Mouse (Mus musculus): ENCODE results near the gene Sctr. TPM values are rescaled to one million over a fixed set of nuclear protein-coding genes. Genes with fewer than 3 reads are reported as not detected.
A peak's percentile ranks its signal among the peaks of the same experiment; 100 is the strongest.

Gene Sctr
- total and polyA plus RNA-seq, 2 experiments from 2014 or later = not detected

DNA sequence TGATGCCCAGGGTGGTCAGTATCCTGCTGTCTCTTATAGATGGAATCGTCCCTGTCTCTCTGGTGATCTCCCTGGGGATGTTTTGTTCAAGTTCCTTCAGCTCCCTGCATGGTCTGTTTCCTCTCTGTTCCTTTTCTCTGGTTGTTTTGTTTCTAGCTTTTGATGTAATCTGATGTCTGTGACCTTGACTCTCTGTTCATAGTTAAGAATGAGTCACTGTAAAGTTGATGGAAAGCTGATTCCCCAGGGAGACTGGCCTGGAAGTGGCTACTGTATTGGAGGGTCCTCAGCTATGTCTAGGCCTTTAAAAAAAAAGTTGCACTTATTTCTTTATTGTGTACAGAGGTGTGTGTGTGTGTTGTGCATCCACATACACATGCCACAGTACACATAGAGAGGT, 44.4 kb downstream of the Sctr start:
- no peaks in the 10 kb centered on the region for H3K9me3 ChIP-seq (replicated peaks; ENCODE audit: control insufficient read depth, low read length)
- 48% methylated on average over 1 of the region's 1 CpGs for WGBS
- no peaks in the 10 kb centered on the region for H3K4me1 ChIP-seq (ENCODE audit: control insufficient read depth, insufficient read depth)
- H3K4me2 ChIP-seq (ENCODE audit: low read depth, low read length) = no peak overlapping the region
- TF ChIP-seq CTCF (IDR thresholded peaks at IDR 0.05; ENCODE audit: low read depth) (no peak), EP300 (IDR thresholded peaks at IDR 0.05; ENCODE audit: low read depth) (no peak)
- H3K27ac ChIP-seq (ENCODE audit: low read depth) = no peak overlapping the region
- H3K4me3 ChIP-seq (ENCODE audit: low read depth, low read length) = no peak overlapping the region
- no peaks in the 10 kb centered on the region for H3K27me3 ChIP-seq (ENCODE audit: control insufficient read depth, insufficient read depth, low read length)
- ATAC-seq (ENCODE audit: insufficient read depth, low read depth) = no peak
- DNase-seq (ENCODE audit: low spot score) = no peak
- no peaks in the 10 kb centered on the region for H3K36me3 ChIP-seq (replicated peaks; ENCODE audit: control insufficient read depth, insufficient read depth, low read length)
- H3K9ac ChIP-seq (replicated peaks; ENCODE audit: low read depth, low read length) = no peak overlapping the region

GRCm38 (mm10) chr1:120054997-120055396, 48.3 kb downstream of the Sctr start:
- no peaks in the 10 kb centered on the region for H3K36me3 ChIP-seq (replicated peaks; ENCODE audit: control insufficient read depth, insufficient read depth, low read length)

GRCm38 (mm10) chr1:120055475-120055874, 48.8 kb downstream of the Sctr start:
- WGBS = 66% methylated on average over 6 of the region's 6 CpGs
- Histone ChIP-seq H3K4me1 (ENCODE audit: control insufficient read depth, insufficient read depth) (no peaks in the 10 kb centered on the region), H3K27me3 (ENCODE audit: control insufficient read depth, insufficient read depth, low read length) (no peaks in the 10 kb centered on the region), H3K4me3 (ENCODE audit: low read depth, low read length) (no peak overlapping the region), H3K9ac (replicated peaks; ENCODE audit: low read depth, low read length) (no peak overlapping the region), H3K36me3 (replicated peaks; ENCODE audit: control insufficient read depth, insufficient read depth, low read length) (no peaks in the 10 kb centered on the region), H3K9me3 (replicated peaks; ENCODE audit: control insufficient read depth, low read length) (no peaks in the 10 kb centered on the region), H3K27ac (ENCODE audit: low read depth) (no peak overlapping the region), H3K4me2 (ENCODE audit: low read depth, low read length) (no peak overlapping the region)
- TF ChIP-seq EP300 (IDR thresholded peaks at IDR 0.05; ENCODE audit: low read depth) (no peak), CTCF (IDR thresholded peaks at IDR 0.05; ENCODE audit: low read depth) (no peak)
- DNase-seq (ENCODE audit: low spot score) = no peak
- ATAC-seq (ENCODE audit: insufficient read depth, low read depth) = peak; percentile 39

More at GRCm38 (mm10) chr1:120054997-120055396, 48.3 kb downstream of the Sctr start:
- Histone ChIP-seq H3K4me3 (ENCODE audit: low read depth, low read length) (no peak overlapping the region), H3K4me2 (ENCODE audit: low read depth, low read length) (no peak overlapping the region), H3K9me3 (replicated peaks; ENCODE audit: control insufficient read depth, low read length) (no peaks in the 10 kb centered on the region), H3K27ac (ENCODE audit: low read depth) (no peak overlapping the region), H3K27me3 (ENCODE audit: control insufficient read depth, insufficient read depth, low read length) (no peaks in the 10 kb centered on the region), H3K9ac (replicated peaks; ENCODE audit: low read depth, low read length) (no peak overlapping the region), H3K4me1 (ENCODE audit: control insufficient read depth, insufficient read depth) (no peaks in the 10 kb centered on the region)
- TF ChIP-seq CTCF (IDR thresholded peaks at IDR 0.05; ENCODE audit: low read depth) (no peak), EP300 (IDR thresholded peaks at IDR 0.05; ENCODE audit: low read depth) (no peak)
- DNase-seq (ENCODE audit: low spot score) (no peak), ATAC-seq (ENCODE audit: insufficient read depth, low read depth) (no peak)
- WGBS = 80% methylated on average over 6 of the region's 6 CpGs

- Histone ChIP-seq H3K9ac (replicated peaks; ENCODE audit: low read depth, low read length) (no peak overlapping the region), H3K36me3 (replicated peaks; ENCODE audit: control insufficient read depth, insufficient read depth, low read length) (no peaks in the 10 kb centered on the region), H3K9me3 (replicated peaks; ENCODE audit: control insufficient read depth, low read length) (no peaks in the 10 kb centered on the region), H3K27me3 (ENCODE audit: control insufficient read depth, insufficient read depth, low read length) (no peaks in the 10 kb centered on the region), H3K4me1 (ENCODE audit: control insufficient read depth, insufficient read depth) (no peaks in the 10 kb centered on the region), H3K27ac (ENCODE audit: low read depth) (no peak overlapping the region), H3K4me2 (ENCODE audit: low read depth, low read length) (no peak overlapping the region), H3K4me3 (ENCODE audit: low read depth, low read length) (no peak overlapping the region)
- TF ChIP-seq CTCF (IDR thresholded peaks at IDR 0.05; ENCODE audit: low read depth) (no peak), EP300 (IDR thresholded peaks at IDR 0.05; ENCODE audit: low read depth) (no peak)
- DNase-seq (ENCODE audit: low spot score) (no peak), ATAC-seq (ENCODE audit: insufficient read depth, low read depth) (no peak)
- WGBS = 51% methylated on average over 7 of the region's 7 CpGs
Observed at GRCm38 (mm10) chr1:120056236-120056635, 49.5 kb downstream of the Sctr start.

- WGBS = 62% methylated on average over 14 of the region's 14 CpGs
- no peaks in the 10 kb centered on the region for H3K9me3 ChIP-seq (replicated peaks; ENCODE audit: control insufficient read depth, low read length)
- H3K27ac ChIP-seq (ENCODE audit: low read depth) = no peak overlapping the region
- H3K9ac ChIP-seq (replicated peaks; ENCODE audit: low read depth, low read length) = no peak overlapping the region
- no peaks in the 10 kb centered on the region for H3K36me3 ChIP-seq (replicated peaks; ENCODE audit: control insufficient read depth, insufficient read depth, low read length)
- DNase-seq (ENCODE audit: low spot score) (no peak), ATAC-seq (ENCODE audit: insufficient read depth, low read depth) (no peak)
- TF ChIP-seq EP300 (IDR thresholded peaks at IDR 0.05; ENCODE audit: low read depth) = no peak
- no peak for TF ChIP-seq CTCF (IDR thresholded peaks at IDR 0.05; ENCODE audit: low read depth)
- no peak overlapping the region for H3K4me2 ChIP-seq (ENCODE audit: low read depth, low read length)
- no peaks in the 10 kb centered on the region for H3K4me1 ChIP-seq (ENCODE audit: control insufficient read depth, insufficient read depth)
- no peak overlapping the region for H3K4me3 ChIP-seq (ENCODE audit: low read depth, low read length)
- H3K27me3 ChIP-seq (ENCODE audit: control insufficient read depth, insufficient read depth, low read length) = no peaks in the 10 kb centered on the region
Observed at GRCm38 (mm10) chr1:120057044-120057443, 50.4 kb downstream of the Sctr start.

DNA sequence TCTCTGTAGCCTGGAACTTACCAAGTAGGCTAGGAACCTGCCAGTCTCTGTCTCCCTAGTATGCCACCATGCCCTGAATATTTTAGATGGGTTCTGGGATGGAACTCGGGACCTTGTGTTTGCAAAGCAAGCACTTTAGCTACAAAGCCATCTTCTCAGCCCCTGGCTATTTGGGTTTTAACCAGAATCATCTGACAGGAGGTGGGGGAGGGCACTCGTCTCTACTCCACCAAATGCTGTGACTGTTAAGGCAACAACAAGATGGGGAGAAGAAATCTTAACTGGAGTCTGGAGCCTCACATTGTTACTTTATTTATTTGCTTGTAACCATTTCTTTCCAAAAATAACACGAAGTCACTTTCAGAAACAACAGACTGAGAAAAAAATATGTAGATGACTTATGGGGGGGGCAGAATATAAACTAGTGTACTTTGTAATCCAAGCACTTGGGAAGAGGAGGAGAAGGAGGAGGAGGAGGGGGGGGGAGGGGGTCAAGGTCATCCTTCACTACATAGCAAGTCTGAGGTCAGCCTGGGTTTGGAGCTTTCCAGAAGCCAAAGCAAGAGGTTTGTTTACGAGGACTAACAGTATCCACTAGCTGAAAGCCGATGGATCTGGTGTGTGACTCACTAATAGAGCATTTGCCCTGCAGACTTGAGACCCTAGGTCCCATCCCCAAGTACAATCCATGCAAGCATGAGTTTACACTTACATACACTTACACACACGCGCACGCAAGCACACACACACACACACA, 51.2 kb downstream of the Sctr start:
- DNase-seq (ENCODE audit: low spot score) (no peak), ATAC-seq (ENCODE audit: insufficient read depth, low read depth) (no peak)
- TF ChIP-seq CTCF (IDR thresholded peaks at IDR 0.05; ENCODE audit: low read depth) = no peak
- TF ChIP-seq EP300 (IDR thresholded peaks at IDR 0.05; ENCODE audit: low read depth) = no peak
- Histone ChIP-seq H3K4me2 (ENCODE audit: low read depth, low read length) (no peak overlapping the region), H3K9me3 (replicated peaks; ENCODE audit: control insufficient read depth, low read length) (no peaks in the 10 kb centered on the region), H3K4me1 (ENCODE audit: control insufficient read depth, insufficient read depth) (no peaks in the 10 kb centered on the region), H3K9ac (replicated peaks; ENCODE audit: low read depth, low read length) (no peak overlapping the region), H3K4me3 (ENCODE audit: low read depth, low read length) (no peak overlapping the region), H3K27me3 (ENCODE audit: control insufficient read depth, insufficient read depth, low read length) (no peaks in the 10 kb centered on the region), H3K36me3 (replicated peaks; ENCODE audit: control insufficient read depth, insufficient read depth, low read length) (no peaks in the 10 kb centered on the region), H3K27ac (ENCODE audit: low read depth) (no peak overlapping the region)
- 72% methylated on average over 8 of the region's 8 CpGs for WGBS
